Mouse (Mus musculus): ENCODE data around the gene Sdhb.

The Sdhb gene

DNA sequence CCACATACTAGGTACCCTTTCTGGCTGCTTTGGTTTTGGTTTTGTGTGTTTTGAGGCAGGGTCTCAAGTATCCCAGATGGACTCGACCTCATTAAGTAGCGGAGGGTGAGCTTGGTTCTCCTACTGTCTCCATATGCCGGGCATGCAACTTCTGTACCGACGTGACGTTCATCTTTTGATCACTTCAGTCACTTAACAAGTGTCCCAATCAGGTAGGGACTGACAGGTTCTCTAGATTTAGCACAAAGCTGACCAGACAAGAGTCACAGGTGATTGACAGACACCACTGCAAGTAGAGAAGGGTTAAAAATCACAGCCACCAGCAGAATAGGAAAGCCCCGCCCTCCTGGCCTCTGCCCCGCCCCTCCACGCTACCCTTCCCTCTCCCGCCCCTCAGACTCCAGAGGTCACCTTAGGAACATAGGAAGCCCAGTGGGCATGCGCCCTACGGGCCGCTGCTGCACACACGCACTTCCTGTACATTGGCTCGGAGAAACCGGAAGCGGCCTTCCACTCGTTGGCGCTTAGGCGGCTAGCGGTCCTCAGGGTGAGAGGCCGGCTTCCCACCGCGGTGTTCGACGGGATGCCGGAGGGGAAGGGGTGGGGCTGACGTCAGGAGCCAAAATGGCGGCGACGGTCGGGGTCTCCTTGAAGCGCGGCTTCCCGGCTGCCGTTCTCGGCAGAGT is at the start of gene Sdhb:
TSS of gene Sdhb (plus strand) at position 423 of the 686 bp plus-strand sequence.
- in situ Hi-C loops (cut with MboI, MseI), result no loop called here

- in situ Hi-C loops (cut with MboI, MseI), result no loop called here
Observed at GRCm38 (mm10) chr4:140911416-140911815, 49.6 kb upstream of the Sdhb start.

DNA sequence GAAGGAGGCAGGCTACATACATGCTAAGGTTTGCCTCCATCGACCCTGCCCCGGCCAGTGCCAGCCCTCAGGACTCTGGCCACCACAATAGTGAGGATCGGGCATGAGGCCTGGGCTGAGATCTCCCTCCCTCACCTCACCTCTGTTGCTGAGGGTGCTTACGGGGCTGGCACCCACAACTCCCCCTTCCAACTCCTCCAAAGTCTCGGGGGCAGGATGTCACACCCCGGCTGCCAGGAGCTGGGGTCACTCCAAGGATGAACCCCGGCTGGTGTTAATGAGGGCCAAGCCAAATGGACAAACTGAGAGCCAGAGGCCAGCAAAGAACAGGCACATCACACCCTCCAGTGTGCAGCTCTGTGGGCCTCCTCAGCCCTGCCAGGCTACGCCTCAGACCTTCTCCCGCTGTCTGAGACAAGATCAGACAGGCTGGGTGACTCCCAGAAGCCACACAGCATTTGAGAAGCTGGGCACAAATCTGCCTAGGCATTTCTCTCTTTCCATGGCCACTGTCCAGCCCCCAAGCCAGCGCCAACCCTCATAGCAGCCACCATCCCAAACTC is 48.7 kb upstream of the Sdhb start:
- in situ Hi-C loops (cut with MboI, MseI), result no loop called here

DNA sequence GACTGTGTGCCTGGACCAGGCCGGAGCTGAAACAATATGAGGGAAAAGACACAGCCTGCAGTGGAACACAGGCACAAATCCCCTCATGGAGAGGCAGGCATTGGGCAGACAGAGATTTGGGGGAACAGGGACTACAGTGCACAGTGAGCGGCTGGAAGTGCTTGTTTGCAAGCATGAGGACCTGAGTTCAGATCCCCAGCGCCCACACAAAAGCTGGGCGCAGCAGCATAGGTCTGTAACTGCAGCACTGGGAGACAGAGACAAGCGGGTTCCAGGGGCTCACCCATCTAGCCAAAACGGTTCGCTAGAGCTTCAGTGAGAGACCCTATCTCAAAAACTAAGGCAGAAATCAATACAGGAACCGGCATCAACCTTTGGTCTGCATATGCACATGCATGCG is 47.4 kb upstream of the Sdhb start:
- in situ Hi-C loops (cut with MboI, MseI), result no loop called here

DNA sequence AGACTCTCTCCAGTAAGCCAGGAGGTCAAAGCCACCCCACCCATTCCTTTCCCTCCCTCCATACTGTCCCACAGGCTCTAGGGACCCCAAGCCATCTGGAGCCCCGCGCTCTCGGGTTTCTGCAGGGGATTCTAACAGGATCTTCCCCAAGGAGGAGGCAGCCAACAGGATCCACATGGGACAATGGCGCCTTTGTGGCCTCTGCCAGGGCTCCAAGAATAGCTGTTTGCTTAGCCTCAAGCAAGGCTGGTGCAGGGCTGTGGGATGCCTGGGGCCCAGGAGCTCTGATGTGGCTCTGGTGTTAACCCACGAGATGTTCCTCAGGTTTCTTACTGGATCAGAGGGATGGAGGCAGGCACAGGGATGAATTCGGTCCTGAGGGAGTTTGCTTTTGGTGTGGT is 46.3 kb upstream of the Sdhb start:
- in situ Hi-C loops (cut with MboI, MseI), result no loop called here

DNA sequence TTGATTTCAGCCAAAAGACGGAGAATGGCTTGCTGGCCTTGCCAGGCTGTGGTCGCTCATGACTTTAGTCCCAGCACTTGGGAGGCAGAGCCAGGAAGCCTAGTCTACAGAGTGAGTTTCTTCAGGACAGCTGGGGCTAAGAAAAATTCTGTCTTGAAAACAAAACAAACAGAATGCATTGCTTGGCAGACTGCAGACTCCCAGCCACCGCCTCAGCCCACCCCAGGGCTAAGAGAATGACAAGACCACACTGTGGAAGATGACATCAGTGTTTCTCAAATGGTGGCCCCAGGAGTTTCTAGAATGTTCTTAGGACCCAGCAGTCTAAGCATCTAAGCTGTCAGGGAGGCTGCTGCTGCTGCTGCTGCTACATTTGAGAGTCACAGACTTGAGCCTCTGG is 45.8 kb upstream of the Sdhb start:
- in situ Hi-C loops (cut with MboI, MseI), result no loop called here

- in situ Hi-C loops (cut with MboI, MseI), result no loop called here
Observed at GRCm38 (mm10) chr4:140916296-140916695, 44.7 kb upstream of the Sdhb start.

DNA sequence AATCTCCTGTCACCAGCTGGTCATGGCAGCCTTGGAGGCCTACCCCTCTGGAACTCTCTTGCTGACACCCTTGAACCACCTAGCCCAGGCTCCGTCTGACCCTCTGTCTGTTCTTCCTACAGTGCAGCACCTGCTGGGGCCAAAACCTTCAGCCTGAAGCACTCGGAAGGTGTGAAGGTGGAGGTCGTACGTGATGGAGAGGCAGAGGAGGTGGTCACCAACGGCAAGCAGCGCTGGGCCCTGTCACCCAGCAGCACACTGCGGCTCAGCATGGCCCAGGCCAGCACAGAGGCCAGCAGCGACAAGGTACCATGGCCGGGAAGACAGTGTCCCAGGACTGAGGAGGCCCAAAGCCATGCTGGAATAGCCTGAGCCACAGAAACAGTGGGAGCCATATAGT is 43.6 kb upstream of the Sdhb start:
- in situ Hi-C loops (cut with MboI, MseI), result no loop called here

GRCm38 (mm10) chr4:140919974-140920836 is 40.8 kb upstream of the Sdhb start:
- in situ Hi-C loops (cut with MboI, MseI), result no loop called here

- in situ Hi-C loops (cut with MboI, MseI), result no loop called here
Observed at GRCm38 (mm10) chr4:140922508-140922907, 38.5 kb upstream of the Sdhb start.

- in situ Hi-C loops (cut with MboI, MseI), result no loop called here
Observed at GRCm38 (mm10) chr4:140925648-140926047, 35.4 kb upstream of the Sdhb start.

GRCm38 (mm10) chr4:140928349-140928748 is 32.7 kb upstream of the Sdhb start:
- in situ Hi-C loops (cut with MboI, MseI), result no loop called here

DNA sequence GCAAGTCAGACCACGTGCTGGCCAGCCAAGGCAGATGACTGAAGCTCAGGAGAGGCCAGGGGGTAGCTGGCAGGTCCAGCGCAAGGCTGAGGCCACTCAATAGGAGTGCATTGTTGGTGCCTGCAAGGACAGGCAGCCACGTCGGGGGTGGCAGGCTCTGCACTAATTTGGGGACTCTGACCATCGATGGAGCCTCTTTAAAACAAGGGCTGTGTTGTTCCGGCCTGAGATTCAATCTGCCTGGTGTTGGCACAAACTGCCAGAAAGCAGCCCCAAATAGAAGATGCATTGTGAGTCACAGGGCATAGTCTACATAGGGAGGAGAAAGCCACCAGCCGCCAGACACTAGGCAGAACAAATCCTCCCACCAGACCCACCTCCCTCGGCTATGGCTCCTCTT is 31.3 kb upstream of the Sdhb start:
- in situ Hi-C loops (cut with MboI, MseI), result no loop called here

- in situ Hi-C loops (cut with MboI, MseI), result no loop called here
Observed at GRCm38 (mm10) chr4:140930900-140931470, 30.0 kb upstream of the Sdhb start.

GRCm38 (mm10) chr4:140935643-140936042 is 25.4 kb upstream of the Sdhb start:
- in situ Hi-C loops (cut with MboI, MseI), result no loop called here

DNA sequence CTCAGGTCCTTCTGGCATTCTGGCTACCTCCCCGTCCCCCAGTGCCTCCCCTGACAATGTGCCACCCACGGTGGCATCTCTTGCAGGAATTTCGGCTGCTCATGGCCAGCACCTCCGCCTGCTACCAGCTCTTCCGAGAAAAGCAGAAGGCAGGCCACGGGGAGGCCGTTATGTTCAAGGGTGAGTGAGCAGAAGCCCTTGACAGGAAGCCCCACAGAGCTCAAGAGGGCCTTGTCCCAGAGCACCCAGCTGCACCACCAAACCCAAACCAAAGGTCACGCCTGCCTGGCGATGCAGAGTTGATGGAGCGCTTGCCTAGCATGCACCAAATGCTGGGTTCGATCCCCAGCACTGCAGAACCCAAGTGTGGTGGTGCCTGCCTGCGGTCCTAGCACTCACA is 16.6 kb upstream of the Sdhb start:
- in situ Hi-C loops (cut with MboI, MseI), result loop anchor here (10.0 kb wide), 1 partner anchor 600 kb away; no protein-coding TSS in a partner anchor

DNA sequence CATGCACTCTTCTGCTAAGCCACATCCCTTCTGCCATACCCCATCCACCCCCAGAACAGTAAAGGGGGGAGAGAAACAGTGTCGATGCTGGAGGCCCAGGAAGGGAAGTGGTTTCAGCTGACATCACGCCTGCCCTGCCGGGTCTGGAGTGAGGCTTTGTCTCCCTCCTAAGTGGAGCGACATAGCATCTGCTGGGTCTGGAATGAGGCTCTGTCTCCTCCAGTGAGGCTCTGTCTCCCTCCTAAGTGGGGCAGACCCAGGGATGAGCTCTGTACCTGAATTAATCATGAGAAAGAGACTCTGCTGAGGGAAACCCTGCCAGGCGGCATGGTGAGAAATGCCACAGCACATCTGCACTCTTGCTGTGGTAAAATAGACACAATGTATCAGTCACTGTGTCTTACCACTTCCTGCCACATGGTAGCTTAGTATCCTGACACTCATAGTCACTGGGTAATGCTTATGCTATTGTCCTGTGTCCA is 16.0 kb upstream of the Sdhb start:
- in situ Hi-C loops (cut with MboI, MseI), result loop anchor here (10.0 kb wide), 1 partner anchor 600 kb away; no protein-coding TSS in a partner anchor

DNA sequence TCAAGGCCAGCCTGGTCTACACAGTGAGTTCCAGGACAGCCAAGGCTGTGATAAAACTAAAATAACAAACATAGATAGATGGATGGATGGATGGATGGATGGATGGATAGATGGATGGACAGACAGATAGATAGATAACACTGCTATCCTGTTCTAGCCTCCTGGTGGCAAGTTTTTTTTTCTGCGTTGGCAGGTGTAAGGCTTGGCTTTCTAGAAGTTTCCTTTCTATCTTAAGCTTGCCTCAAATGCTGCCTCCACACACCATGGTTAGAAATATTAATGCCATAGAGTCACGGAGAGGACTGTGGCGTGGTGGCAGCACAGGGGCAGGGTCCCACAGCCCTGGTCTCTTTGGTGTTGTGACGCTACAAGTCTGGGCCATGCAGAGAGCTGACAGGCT is 15.4 kb upstream of the Sdhb start:
- in situ Hi-C loops (cut with MboI, MseI), result loop anchor here (10.0 kb wide), 1 partner anchor 599 kb away; no protein-coding TSS in a partner anchor

DNA sequence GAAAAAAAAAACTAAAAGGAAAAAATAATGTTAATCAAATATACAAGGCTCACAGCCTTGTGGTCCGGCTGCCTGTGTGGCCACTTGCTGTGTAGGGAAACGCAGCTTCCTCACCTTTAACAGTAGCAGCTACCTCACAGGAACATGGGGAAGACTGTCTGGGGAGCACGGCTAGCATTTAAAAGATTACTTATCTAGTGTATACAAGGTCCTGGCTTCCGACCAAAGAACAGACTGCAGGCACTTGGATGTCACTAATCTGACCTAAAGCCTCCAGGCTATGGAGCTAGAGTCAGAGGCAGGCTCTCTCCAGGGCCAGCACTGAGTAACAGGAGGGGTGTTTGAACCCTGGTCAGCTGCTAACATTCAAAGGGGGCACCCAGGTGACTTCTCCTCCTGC is 15.0 kb upstream of the Sdhb start:
- in situ Hi-C loops (cut with MboI, MseI), result loop anchor here (10.0 kb wide), 1 partner anchor 599 kb away; no protein-coding TSS in a partner anchor

GRCm38 (mm10) chr4:140946580-140947205 is 14.3 kb upstream of the Sdhb start:
- in situ Hi-C loops (cut with MboI, MseI), result loop anchor here (10.0 kb wide), 1 partner anchor 598 kb away; no protein-coding TSS in a partner anchor

Data from T-helper 1 cell (primary cell).